ENCODE assay signal across 31 mouse cellular contexts in genomic region chr12:73611741-73612140, GRCm38 (mm10). TPM values are rescaled to one million over a fixed set of nuclear protein-coding genes. Genes with fewer than 3 reads are reported as not detected.
DNase-seq lines count a peak whose midpoint lies in the region; ATAC-seq and TF ChIP-seq lines count a peak whose summit lies in the region.
"Had no signal": no experiment of that assay in that cellular context is flagged by ENCODE, and none has a peak within 500 bp of the region (broad histone marks: within the 10 kb centered on the region; RNA-seq: fewer than 3 reads in every experiment).

No protein-coding gene starts in this region.

- intact Hi-C loops in left cerebral cortex, postnatal 36 days (cut with DNase I), result no loop called here

- peak; percentile 47 for ATAC-seq in CD4-positive, CD25-positive, alpha-beta regulatory T cell, adult 4 months
- ATAC-seq: hindbrain, embryonic 16.5 days; intestine, embryonic 16.5 days; midbrain, embryonic 16.5 days had no signal

- peaks cover 61% of the 10 kb centered on the region for H3K4me1 ChIP-seq in thymus, adult 2 months (replicated peaks; ENCODE audit: control insufficient read depth, insufficient read depth, low read length)
- H3K4me1 ChIP-seq in brown adipose tissue, adult 24 weeks (ENCODE audit: control insufficient read depth, insufficient read depth, insufficient read length, low read length), result peaks cover 61% of the 10 kb centered on the region

- no peak for TF ChIP-seq CTCF in thymus, adult 2 months (IDR thresholded peaks at IDR 0.05; ENCODE audit: borderline replicate concordance, control insufficient read depth, extremely low read depth, insufficient read depth, low read length, poor library complexity)

- TF ChIP-seq POLR2A in thymus, adult 2 months (IDR thresholded peaks at IDR 0.05; ENCODE audit: control insufficient read depth, extremely low read depth, insufficient read depth, low read length, poor library complexity), result no peak

- WGBS in thymus, adult 2 months, result 4% methylated on average over 3 of the region's 3 CpGs

- H3K4me3 ChIP-seq in thymus, adult 2 months (ENCODE audit: control insufficient read depth, insufficient read depth, low read length), result no peak overlapping the region
- no peak overlapping the region for H3K4me3 ChIP-seq in brown adipose tissue, adult 24 weeks (ENCODE audit: insufficient read depth, low read depth, low read length)
- H3K4me3 ChIP-seq: embryonic facial prominence, embryonic 10.5 days; embryonic facial prominence, embryonic 15.5 days; forebrain, embryonic 12.5 days; midbrain, embryonic 10.5 days; myocyte had no signal

- H3K27ac ChIP-seq in thymus, adult 2 months (ENCODE audit: control insufficient read depth, insufficient read depth, low read length), result peak overlapping the region; percentile 94
- peak overlapping the region; percentile 65 for H3K27ac ChIP-seq in brown adipose tissue, adult 24 weeks (replicated peaks; ENCODE audit: low read depth, low read length)
- H3K27ac ChIP-seq: embryonic facial prominence, embryonic 10.5 days; embryonic facial prominence, embryonic 15.5 days; forebrain, embryonic 12.5 days; kidney, postnatal 0 days; liver, embryonic 14.5 days; midbrain, embryonic 10.5 days; stomach, postnatal 0 days had no signal

- no peaks in the 10 kb centered on the region for H3K27me3 ChIP-seq in thymus, adult 2 months (ENCODE audit: control insufficient read depth, insufficient read depth, low read length)
- H3K27me3 ChIP-seq: embryonic facial prominence, embryonic 15.5 days; forebrain, embryonic 12.5 days had no signal

- no peak for DNase-seq in thymus, adult 2 months
- DNase-seq in thymus, postnatal 10 days (ENCODE audit: low spot score in 2 of 2), result no peak
- no peak for DNase-seq in lung, postnatal 4 days
- no peak for DNase-seq in urinary bladder, adult 2 months (ENCODE audit: low spot score)
- no peak for DNase-seq in left cerebral cortex, postnatal 36 days (ENCODE audit: low spot score in 2 of 2)
- DNase-seq: adrenal gland, postnatal 25 days; cerebellum, adult 2 months; cerebellum, postnatal 14 days; gastrocnemius, postnatal 10 days; kidney, adult 8-10 months; kidney, postnatal 4 days; layer of hippocampus, adult 9-11 months; liver; lung, adult 2 months; lung, postnatal 10 days; right cerebral cortex, postnatal 14 days; thymus, adult 18-20 months had no signal

- H3K36me3 ChIP-seq in thymus, adult 2 months (ENCODE audit: control insufficient read depth, insufficient read depth, low read length), result no peaks in the 10 kb centered on the region
- H3K36me3 ChIP-seq: embryonic facial prominence, embryonic 10.5 days; embryonic facial prominence, embryonic 15.5 days; forebrain, embryonic 12.5 days; G1E; midbrain, embryonic 10.5 days had no signal

RNA-seq across cellular contexts. Expression of gene Prkch, which starts 27.1 kb away (rescaled TPM):
- polyA plus RNA-seq in thymus, adult 2 months (2012; rRNA removed), result 43.1 and 45.5 TPM in 2 replicates
- polyA plus RNA-seq in CD4-positive, CD25-positive, alpha-beta regulatory T cell, adult 4 months (2017; shearing (Covaris generic)), result 10 to 100 TPM; 73.0 to 76.1 TPM
- polyA plus RNA-seq in brown adipose tissue, adult 24 weeks (2012; ENCODE audit: insufficient read depth, insufficient read length, missing spikeins), result 2.7 and 7.3 TPM in 2 replicates
- polyA plus RNA-seq in urinary bladder, adult 2 months (2012; rRNA removed), result 18.4 and 18.7 TPM in 2 replicates
- total RNA-seq in left cerebral cortex, postnatal 36 days (2021), result 1 to 10 TPM; 4.6 to 6.0 TPM
- polyA plus RNA-seq: G1E had no signal
